Mouse (Mus musculus) heart, postnatal 0 days (tissue): ENCODE measurements around the gene Pigv.

Experiments used
- CTCF ChIP-seq: IDR thresholded peaks from 2 replicates; pipeline ENCODE4 v1.5.1; 2016; ENCODE audit warnings: antibody characterized with exemption, control low read depth, low read depth
- EP300 ChIP-seq: IDR thresholded peaks from 2 replicates; pipeline ENCODE4 v1.6.1; 2016; ENCODE audit warnings: antibody characterized with exemption, low read depth

GRCm38 (mm10) chr4:133656997-133657396 is 15.4 kb downstream of the Pigv start:
- no peak for TF ChIP-seq CTCF
- no peak for TF ChIP-seq EP300
